Mouse (Mus musculus): ENCODE results near the gene Mapre3.

GRCm38 (mm10) chr5:30874365-30874764 lies 59.9 kb downstream of the Mapre3 start:
- TF ChIP-seq CTCF (conservative IDR thresholded peaks at IDR 0.05; ENCODE audit: low read length) (no peak), NANOG (IDR thresholded peaks at IDR 0.05; ENCODE audit: borderline replicate concordance, low read length) (no peak)

Measured in E14TG2a.4 (cell line).